Mouse (Mus musculus): ENCODE results near the gene Cenpv.

GRCm38 (mm10) chr11:62496151-62496715 lies 42.8 kb downstream of the Cenpv start:
- TF ChIP-seq ETS1 (conservative IDR thresholded peaks at IDR 0.05; ENCODE audit: low read depth, low read length) (no peak), POLR2A (IDR thresholded peaks at IDR 0.05; ENCODE audit: low read depth, low read length) (no peak), ZNF384 (IDR thresholded peaks at IDR 0.05; ENCODE audit: low read depth, low read length) (peak; percentile 82), KAT2A (IDR thresholded peaks at IDR 0.05; ENCODE audit: insufficient replicate concordance, low read length) (no peak), USF1 (IDR thresholded peaks at IDR 0.05; ENCODE audit: low read depth, low read length) (no peak), CTCF (conservative IDR thresholded peaks at IDR 0.05 in 1 of 2, IDR thresholded peaks at IDR 0.05 in 1 of 2; ENCODE audit: low read depth in 2 of 2, low read length in 2 of 2) (peak; percentile 74 to 79), MAFK (IDR thresholded peaks at IDR 0.05; ENCODE audit: insufficient replicate concordance, low read length) (no peak), MAX (IDR thresholded peaks at IDR 0.05; ENCODE audit: low read length) (no peak)

All from CH12.LX (cell line).